ENCODE assay signal across 36 mouse cellular contexts in the genomic region with DNA sequence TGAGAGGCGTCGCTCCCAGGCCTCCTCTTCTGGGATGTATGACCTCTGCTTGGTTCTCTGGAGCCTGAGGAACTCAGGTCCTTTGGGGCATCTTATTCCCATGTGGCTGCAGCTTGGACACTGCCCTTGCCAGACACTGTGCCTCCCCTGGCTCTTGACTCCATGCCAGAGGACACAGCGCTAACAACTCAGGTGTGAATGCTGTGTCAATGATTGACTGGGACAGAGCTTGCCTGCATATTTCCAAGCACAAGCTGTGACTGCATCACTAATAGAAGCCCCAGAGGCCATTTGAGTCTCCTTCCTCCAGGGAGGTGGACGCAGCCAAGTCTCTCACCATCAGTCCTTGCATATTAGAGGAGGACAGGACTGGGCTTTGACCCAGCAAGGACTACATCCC. TPM values are rescaled to one million over a fixed set of nuclear protein-coding genes. Genes with fewer than 3 reads are reported as not detected.
DNase-seq lines count a peak whose midpoint lies in the region; ATAC-seq and TF ChIP-seq lines count a peak whose summit lies in the region.
"Had no signal": no experiment of that assay in that cellular context is flagged by ENCODE, and none has a peak within 500 bp of the region (broad histone marks: within the 10 kb centered on the region; RNA-seq: fewer than 3 reads in every experiment).

No protein-coding gene starts in this region.

- H3K36me3 ChIP-seq in kidney, adult 2 months (ENCODE audit: control insufficient read depth, insufficient read depth, low read length): no peaks in the 10 kb centered on the region
- H3K36me3 ChIP-seq in kidney, postnatal 0 days (ENCODE audit: insufficient read depth, low read length): no peaks in the 10 kb centered on the region
- H3K36me3 ChIP-seq: forebrain, embryonic 15.5 days; limb, embryonic 10.5 days; limb, embryonic 15.5 days; liver, embryonic 15.5 days; stomach, embryonic 15.5 days had no signal

- H3K9me3 ChIP-seq in kidney, postnatal 0 days (replicated peaks; ENCODE audit: low read length): no peaks in the 10 kb centered on the region
- H3K9me3 ChIP-seq: forebrain, embryonic 15.5 days; limb, embryonic 10.5 days; limb, embryonic 15.5 days; liver, embryonic 15.5 days; stomach, embryonic 15.5 days had no signal

- H3K9ac ChIP-seq in kidney, postnatal 0 days (ENCODE audit: low read depth, low read length): no peak overlapping the region
- H3K9ac ChIP-seq: forebrain, embryonic 15.5 days; limb, embryonic 15.5 days; liver, embryonic 15.5 days; lung, embryonic 14.5 days; stomach, embryonic 15.5 days had no signal

- peak; percentile 8 for DNase-seq in brain, adult 2 months (ENCODE audit: low read depth, low spot score)
- peak; percentile 98 for DNase-seq in kidney, adult 2 months
- peak; percentile 52 for DNase-seq in kidney, postnatal 0 days (ENCODE audit: low spot score)
- peak; percentile 70 to 83 for DNase-seq in kidney, postnatal 4 days
- no peak for DNase-seq in left cerebral cortex, adult 2 months (ENCODE audit: extremely low spot score in 1 of 2, low spot score in 2 of 2)
- DNase-seq in ovary, postnatal 36 days (ENCODE audit: low spot score): no peak
- DNase-seq: adrenal gland, adult 2 months; B cell, adult 2 months; cerebellum, adult 11 months; cerebellum, adult 9-10 months; cerebellum, postnatal 36 days; heart, postnatal 14 days; lung, embryonic 14.5 days; lung, postnatal 14 days; midbrain, embryonic 14.5 days; retina, postnatal 1 day; right cerebral cortex, postnatal 14 days had no signal

- intact Hi-C loops in left cerebral cortex, adult 2 months (cut with DNase I): loop anchor here (10.0 kb wide), 1 partner anchor 326 kb away; a partner anchor contains a TSS

- H3K27me3 ChIP-seq in kidney, adult 2 months (replicated peaks; ENCODE audit: control insufficient read depth, insufficient read depth, low read length): no peaks in the 10 kb centered on the region
- H3K27me3 ChIP-seq in kidney, postnatal 0 days (ENCODE audit: insufficient read depth, low read length): no peaks in the 10 kb centered on the region
- H3K27me3 ChIP-seq: forebrain, embryonic 15.5 days; liver, embryonic 15.5 days; stomach, embryonic 15.5 days had no signal

- no peak for TF ChIP-seq POLR2A in kidney, adult 2 months (IDR thresholded peaks at IDR 0.05; ENCODE audit: low read depth, low read length)

- TF ChIP-seq CTCF in kidney, adult 2 months (conservative IDR thresholded peaks at IDR 0.05; ENCODE audit: insufficient read depth, insufficient read length, low read depth, low read length): no peak
- TF ChIP-seq CTCF in kidney, postnatal 0 days (IDR thresholded peaks at IDR 0.05; ENCODE audit: low read depth): no peak
- no peak for TF ChIP-seq CTCF in left cerebral cortex, adult 2 months (IDR thresholded peaks at IDR 0.05)

- ATAC-seq in kidney, postnatal 0 days (replicated peaks; ENCODE audit: low FRiP score, low read depth): peak; percentile 93
- ATAC-seq: activated CD4-positive, CD25-positive, alpha-beta regulatory T cell, adult 4 months; forebrain, embryonic 15.5 days; hindbrain, embryonic 16.5 days had no signal

- no peak overlapping the region for H3K4me2 ChIP-seq in kidney, postnatal 0 days (ENCODE audit: low read length)
- H3K4me2 ChIP-seq: forebrain, embryonic 15.5 days; limb, embryonic 15.5 days; liver, embryonic 15.5 days; lung, embryonic 14.5 days; stomach, embryonic 15.5 days had no signal

- H3K4me3 ChIP-seq in kidney, adult 2 months (ENCODE audit: insufficient read depth, low read depth, low read length): no peak overlapping the region
- no peak overlapping the region for H3K4me3 ChIP-seq in kidney, postnatal 0 days (replicated peaks; ENCODE audit: low read depth, low read length)
- no peak overlapping the region for H3K4me3 ChIP-seq in left cerebral cortex, adult 2 months
- H3K4me3 ChIP-seq: forebrain, embryonic 15.5 days; limb, embryonic 10.5 days; limb, embryonic 15.5 days; liver, embryonic 15.5 days; stomach, embryonic 15.5 days had no signal

- H3K27ac ChIP-seq in kidney, adult 2 months (ENCODE audit: insufficient read depth, low read depth, low read length): peak overlapping the region; percentile 93
- peak overlapping the region; percentile 60 for H3K27ac ChIP-seq in kidney, postnatal 0 days
- H3K27ac ChIP-seq in left cerebral cortex, adult 2 months: no peak overlapping the region
- H3K27ac ChIP-seq: forebrain, embryonic 15.5 days; limb, embryonic 10.5 days; limb, embryonic 15.5 days; liver, embryonic 15.5 days; stomach, embryonic 15.5 days had no signal

- peaks cover 11% of the 10 kb centered on the region; the same call in 1 of the 2 replicates for H3K4me1 ChIP-seq in kidney, adult 2 months (ENCODE audit: control insufficient read depth, insufficient read depth, low read length)
- no peaks in the 10 kb centered on the region for H3K4me1 ChIP-seq in kidney, postnatal 0 days (replicated peaks; ENCODE audit: insufficient read depth, low read length)
- H3K4me1 ChIP-seq: forebrain, embryonic 15.5 days; limb, embryonic 10.5 days; limb, embryonic 15.5 days; liver, embryonic 15.5 days; stomach, embryonic 15.5 days had no signal

- 40% methylated on average over 4 of the region's 4 CpGs for WGBS in kidney, adult 2 months
- WGBS in kidney, postnatal 0 days: 60% methylated on average over 4 of the region's 4 CpGs

RNA-seq across cellular contexts. Expression of a gene that starts 8.1 kb away (rescaled TPM):
- 78.2 and 91.7 TPM in 2 replicates for polyA plus RNA-seq in kidney, adult 2 months (2012; rRNA removed)
- polyA plus RNA-seq in kidney, postnatal 0 days (2015; fragmentation: Nextera tagmentation; extraction: Ambion mirVana): 5.0 and 6.6 TPM in 2 replicates
- total RNA-seq in left cerebral cortex, adult 2 months (2021): under 1 TPM; 0.41 to 0.77 TPM
- total RNA-seq: monocyte, adult 5-6 weeks had no signal
- polyA plus RNA-seq: activated CD4-positive, CD25-positive, alpha-beta regulatory T cell, adult 4 months; embryonic facial prominence, embryonic 11.5 days; forebrain, embryonic 15.5 days; heart, embryonic 14.5 days; hindbrain, embryonic 11.5 days; intestine, embryonic 14.5 days; limb, embryonic 10.5 days; limb, embryonic 15.5 days; midbrain, embryonic 14.5 days had no signal

RNA-seq across cellular contexts. Expression of a gene that starts 12.1 kb away (rescaled TPM):
- 1.4 and 2.2 TPM in 2 replicates for polyA plus RNA-seq in kidney, adult 2 months (2012; rRNA removed)
- 0.62 and 1.1 TPM in 2 replicates for polyA plus RNA-seq in kidney, postnatal 0 days (2015; fragmentation: Nextera tagmentation; extraction: Ambion mirVana)
- not detected for total RNA-seq in left cerebral cortex, adult 2 months (2021)
- total RNA-seq: adrenal gland, adult 2 months; gastrocnemius, adult 8-10 months; gastrocnemius, postnatal 4 days; heart, postnatal 14 days; layer of hippocampus, postnatal 10 days; left cerebral cortex, postnatal 10 days had no signal
- polyA plus RNA-seq: activated CD4-positive, CD25-positive, alpha-beta regulatory T cell, adult 4 months; adrenal gland, adult 2 months; embryonic facial prominence, embryonic 11.5 days; forebrain, embryonic 15.5 days; frontal cortex, adult 2 months; heart, embryonic 14.5 days; hindbrain, embryonic 11.5 days; intestine, embryonic 14.5 days; limb, embryonic 10.5 days; limb, embryonic 15.5 days; liver, embryonic 15.5 days; small intestine, adult 2 months; stomach, embryonic 15.5 days had no signal

RNA-seq across cellular contexts. Expression of a gene that starts 32.1 kb away (rescaled TPM):
- 2,888 and 4,030 TPM in 2 replicates for polyA plus RNA-seq in kidney, adult 2 months (2012; rRNA removed)
- polyA plus RNA-seq in kidney, postnatal 0 days (2015; fragmentation: Nextera tagmentation; extraction: Ambion mirVana): 131 and 133 TPM in 2 replicates
- not detected for total RNA-seq in left cerebral cortex, adult 2 months (2021)
- total RNA-seq: adrenal gland, adult 2 months; gastrocnemius, adult 8-10 months; gastrocnemius, postnatal 4 days; heart, postnatal 14 days; layer of hippocampus, postnatal 10 days; left cerebral cortex, postnatal 10 days; monocyte, adult 5-6 weeks had no signal
- polyA plus RNA-seq: activated CD4-positive, CD25-positive, alpha-beta regulatory T cell, adult 4 months; adrenal gland, adult 2 months; embryonic facial prominence, embryonic 11.5 days; forebrain, embryonic 15.5 days; frontal cortex, adult 2 months; heart, embryonic 14.5 days; hindbrain, embryonic 11.5 days; hindbrain, embryonic 16.5 days; intestine, embryonic 14.5 days; limb, embryonic 10.5 days; limb, embryonic 15.5 days; liver, embryonic 15.5 days; lung, embryonic 14.5 days; midbrain, embryonic 14.5 days; neural tube, embryonic 14.5 days; small intestine, adult 2 months; stomach, embryonic 15.5 days had no signal

RNA-seq across cellular contexts. Expression of a gene that starts 43.0 kb away (rescaled TPM):
- polyA plus RNA-seq in kidney, adult 2 months (2012; rRNA removed): 980 and 1,120 TPM in 2 replicates
- 114 and 134 TPM in 2 replicates for polyA plus RNA-seq in kidney, postnatal 0 days (2015; fragmentation: Nextera tagmentation; extraction: Ambion mirVana)
- not detected for total RNA-seq in left cerebral cortex, adult 2 months (2021)
- total RNA-seq: gastrocnemius, adult 8-10 months; gastrocnemius, postnatal 4 days; heart, postnatal 14 days; layer of hippocampus, postnatal 10 days; left cerebral cortex, postnatal 10 days; monocyte, adult 5-6 weeks had no signal
- polyA plus RNA-seq: adrenal gland, adult 2 months; embryonic facial prominence, embryonic 11.5 days; forebrain, embryonic 15.5 days; frontal cortex, adult 2 months; heart, embryonic 14.5 days; hindbrain, embryonic 11.5 days; hindbrain, embryonic 16.5 days; intestine, embryonic 14.5 days; limb, embryonic 10.5 days; limb, embryonic 15.5 days; liver, embryonic 15.5 days; lung, embryonic 14.5 days; midbrain, embryonic 14.5 days; neural tube, embryonic 14.5 days; small intestine, adult 2 months; stomach, embryonic 15.5 days had no signal

RNA-seq across cellular contexts. Expression of a gene that starts 52.1 kb away (rescaled TPM):
- polyA plus RNA-seq in kidney, adult 2 months (2012; rRNA removed): 2.6 and 3.5 TPM in 2 replicates
- 0.51 and 0.64 TPM in 2 replicates for polyA plus RNA-seq in kidney, postnatal 0 days (2015; fragmentation: Nextera tagmentation; extraction: Ambion mirVana)
- total RNA-seq in left cerebral cortex, adult 2 months (2021): not detected
- total RNA-seq: adrenal gland, adult 2 months; gastrocnemius, adult 8-10 months; gastrocnemius, postnatal 4 days; heart, postnatal 14 days; layer of hippocampus, postnatal 10 days; left cerebral cortex, postnatal 10 days; monocyte, adult 5-6 weeks had no signal
- polyA plus RNA-seq: activated CD4-positive, CD25-positive, alpha-beta regulatory T cell, adult 4 months; adrenal gland, adult 2 months; embryonic facial prominence, embryonic 11.5 days; forebrain, embryonic 15.5 days; heart, embryonic 14.5 days; hindbrain, embryonic 11.5 days; hindbrain, embryonic 16.5 days; intestine, embryonic 14.5 days; limb, embryonic 10.5 days; limb, embryonic 15.5 days; liver, embryonic 15.5 days; lung, embryonic 14.5 days; midbrain, embryonic 14.5 days; neural tube, embryonic 14.5 days had no signal

Comparison
In these comparisons a context has a peak if more than half of its experiments do, and no peak if none do; other contexts are left out.
1. RNA of a gene that starts 8.1 kb away (polyA plus RNA-seq): 78.2 to 91.7 TPM in kidney, adult 2 months; 5.0 to 6.6 TPM in kidney, postnatal 0 days; every median in the first group is over 10 times any median in the second.
2. RNA of a gene that starts 32.1 kb away (polyA plus RNA-seq): 2,888 to 4,030 TPM in kidney, adult 2 months; 131 to 133 TPM in kidney, postnatal 0 days; every median in the first group is over 10 times any median in the second.
3. DNase-seq: peak in brain, adult 2 months (single experiment), kidney, adult 2 months (single experiment), kidney, postnatal 0 days (single experiment) and kidney, postnatal 4 days (2 of 2); none in left cerebral cortex, adult 2 months (0 of 2) and ovary, postnatal 36 days (single experiment).